Mouse (Mus musculus) midbrain, postnatal 0 days (tissue): ENCODE measurements around the gene Cdca3. TPM values are rescaled to one million over a fixed set of nuclear protein-coding genes. Genes with fewer than 3 reads are reported as not detected.
"Not testable (repeated sequence)": the region's sequence is repeated elsewhere in the genome, so short reads cannot be mapped to it uniquely, and the experiment has no call there.

Experiments used
- ATAC-seq: fragments of 200-750 bp; cut with Nextera tagmentation; 2 replicates; pipeline ENCODE4 v1.8.0; 2017; ENCODE audit warnings: moderate number of reproducible peaks, mild to moderate bottlenecking, moderate TSS enrichment, moderate library complexity; ENCODE audit not compliant: low FRiP score
- DNase-seq: peaks from one replicate; pipeline ENCODE4 v3.0.0-alpha.2; 2015; ENCODE audit warnings: low spot score
- H3K27ac ChIP-seq: fragments of 300-500 bp; sonication (generic); 2 replicates; pipeline ENCODE4 v1.5.1; 2014; ENCODE audit warnings: low read depth, mild to moderate bottlenecking, low read length, mixed read lengths
- H3K27me3 ChIP-seq: fragments of 300-500 bp; sonication (generic); 2 replicates; pipeline ENCODE4 v1.6.1; 2014; ENCODE audit warnings: low read length, control low read depth, mixed read lengths; ENCODE audit not compliant: insufficient read depth
- H3K36me3 ChIP-seq: fragments of 300-500 bp; sonication (generic); 2 replicates; pipeline ENCODE4 v1.6.1; 2014; ENCODE audit warnings: low read length, control low read depth, mixed read lengths; ENCODE audit not compliant: insufficient read depth
- H3K4me1 ChIP-seq: fragments of 300-500 bp; sonication (generic); 2 replicates; pipeline ENCODE4 v1.6.1; 2014; ENCODE audit warnings: mild to moderate bottlenecking, control low read depth, antibody characterized with exemption, low read length, mixed read lengths; ENCODE audit not compliant: insufficient read depth
- H3K4me2 ChIP-seq: fragments of 300-500 bp; sonication (generic); 2 replicates; pipeline ENCODE4 v1.6.1; 2014; ENCODE audit warnings: low read depth, mild to moderate bottlenecking, low read length, mixed read lengths; ENCODE audit not compliant: poor library complexity, severe bottlenecking
- H3K4me3 ChIP-seq: fragments of 300-500 bp; sonication (generic); 2 replicates; pipeline ENCODE4 v1.5.1; 2014; ENCODE audit warnings: low read depth, mild to moderate bottlenecking, low read length, moderate library complexity
- H3K9ac ChIP-seq: fragments of 300-500 bp; sonication (generic); replicated peaks from 2 replicates; pipeline ENCODE4 v1.6.1; 2014; ENCODE audit warnings: mild to moderate bottlenecking, low read length, moderate library complexity, mixed read lengths; ENCODE audit not compliant: poor library complexity, severe bottlenecking
- H3K9me3 ChIP-seq: fragments of 300-500 bp; sonication (generic); 2 replicates; pipeline ENCODE4 v1.6.1; 2016; ENCODE audit warnings: low read length, control low read depth
- CTCF ChIP-seq: IDR thresholded peaks from 2 replicates; pipeline ENCODE4 v1.5.1; 2016; ENCODE audit warnings: antibody characterized with exemption, mild to moderate bottlenecking
- WGBS: fragments of 180-500 bp; shearing (Covaris S2); extraction: QIAGEN DNeasy Blood & Tissue Kit; methylation state at CpG from one replicate; pipeline ENCODE4 v1.1.7; 2014; 5-methylcytosine and 5-hydroxymethylcytosine counted together
- polyA plus RNA-seq: library from polyadenylated mRNA; unstranded; fragments of >200 nt; fragmentation: Nextera tagmentation; extraction: Ambion mirVana; gene quantifications from 2 replicates; pipeline ENCODE4 v1.2.1, GENCODE M21; 2015
- total RNA-seq: library from RNA; depleted of rRNA; stranded (reverse); fragments of >200 nt; gene quantifications from 2 replicates; pipeline ENCODE4 v1.2.3, GENCODE M21; 2014

Cdca3 gene
- total and polyA plus RNA-seq, 2 experiments from 2014 or later = 16.0 to 16.7 TPM

GRCm38 (mm10) chr6:124803061-124803460 lies 26.3 kb upstream of the Cdca3 start:
- Histone ChIP-seq H3K4me3 (no peak overlapping the region), H3K27ac (no peak overlapping the region), H3K4me2 (no peak overlapping the region), H3K9me3 (no peaks in the 10 kb centered on the region), H3K9ac (no peak overlapping the region), H3K27me3 (no peaks in the 10 kb centered on the region), H3K4me1 (no peaks in the 10 kb centered on the region), H3K36me3 (no peaks in the 10 kb centered on the region)
- DNase-seq = no peak
- 76% methylated on average over 3 of the region's 3 CpGs for WGBS
- ATAC-seq = no peak
- TF ChIP-seq CTCF = no peak

- H3K4me1 ChIP-seq, H3K4me2 ChIP-seq, H3K4me3 ChIP-seq, H3K9ac ChIP-seq, ATAC-seq, DNase-seq, H3K27me3 ChIP-seq, H3K9me3 ChIP-seq, H3K27ac ChIP-seq, H3K36me3 ChIP-seq: not testable (repeated sequence)
- 98% methylated on average over 4 of the region's 4 CpGs for WGBS
These were observed 25.7 kb upstream of the Cdca3 start for GRCm38 (mm10) chr6:124803691-124804090.

- Histone ChIP-seq H3K9ac (no peak overlapping the region), H3K27ac (no peak overlapping the region), H3K4me2 (no peak overlapping the region), H3K9me3 (no peaks in the 10 kb centered on the region), H3K36me3 (no peaks in the 10 kb centered on the region), H3K27me3 (no peaks in the 10 kb centered on the region), H3K4me1 (no peaks in the 10 kb centered on the region), H3K4me3 (no peak overlapping the region)
- ATAC-seq (no peak), DNase-seq (no peak)
- no peak for TF ChIP-seq CTCF
- WGBS = 92% methylated on average over 3 of the region's 3 CpGs
These were observed 25.0 kb upstream of the Cdca3 start for GRCm38 (mm10) chr6:124804341-124804740.

- peak overlapping the region; percentile 40 for H3K4me3 ChIP-seq
- ATAC-seq = peak; percentile 90
- DNase-seq = peak; percentile 97
- H3K4me2 ChIP-seq = peak overlapping the region; percentile 67
- H3K27ac ChIP-seq = peak overlapping the region; percentile 92
- WGBS = 2% methylated on average over 34 of the region's 34 CpGs
- TF ChIP-seq CTCF = peak; percentile 66
- H3K27me3 ChIP-seq = no peaks in the 10 kb centered on the region
- H3K36me3 ChIP-seq = no peaks in the 10 kb centered on the region
- H3K9ac ChIP-seq = peak overlapping the region; percentile 63
- peaks cover 2% of the 10 kb centered on the region; the same call in 1 of the 2 replicates for H3K4me1 ChIP-seq
- no peaks in the 10 kb centered on the region for H3K9me3 ChIP-seq
These were observed 23.7 kb upstream of the Cdca3 start for GRCm38 (mm10) chr6:124805341-124806321.

GRCm38 (mm10) chr6:124806446-124807140 lies 22.8 kb upstream of the Cdca3 start:
- WGBS = 75% methylated on average over 7 of the region's 7 CpGs

More at GRCm38 (mm10) chr6:124806446-124807140, 22.8 kb upstream of the Cdca3 start:
- H3K27ac ChIP-seq = peak overlapping the region; percentile 92
- ATAC-seq (no peak), DNase-seq (no peak)
- no peaks in the 10 kb centered on the region for H3K9me3 ChIP-seq
- no peak overlapping the region for H3K9ac ChIP-seq
- no peaks in the 10 kb centered on the region for H3K27me3 ChIP-seq
- 0 out of 2 replicates have a peak, but pooled peaks cover 3% of the 10 kb centered on the region for H3K36me3 ChIP-seq
- H3K4me3 ChIP-seq = peak overlapping the region; percentile 40; the same call in 1 of the 2 replicates
- peak overlapping the region; percentile 67 for H3K4me2 ChIP-seq
- H3K4me1 ChIP-seq = peaks cover 2% of the 10 kb centered on the region; the same call in 1 of the 2 replicates
- no peak for TF ChIP-seq CTCF
